Mouse (Mus musculus) heart, postnatal 0 days (tissue): ENCODE data around the gene Tmem8b.

Experiments
- CTCF ChIP-seq: IDR thresholded peaks from 2 replicates; pipeline ENCODE4 v1.5.1; 2016; ENCODE audit warnings: antibody characterized with exemption, control low read depth, low read depth
- EP300 ChIP-seq: IDR thresholded peaks from 2 replicates; pipeline ENCODE4 v1.6.1; 2016; ENCODE audit warnings: antibody characterized with exemption, low read depth

GRCm38 (mm10) chr4:43673703-43674102 is 4.9 kb downstream of the Tmem8b start:
- no peak for TF ChIP-seq CTCF
- TF ChIP-seq EP300 = no peak
